Mouse (Mus musculus) heart, embryonic 12.5 days (tissue): ENCODE data around the gene Rab7. TPM values are rescaled to one million over a fixed set of nuclear protein-coding genes. Genes with fewer than 3 reads are reported as not detected.
A peak's percentile ranks its signal among the peaks of the same experiment; 100 is the strongest.
"Not testable (repeated sequence)": the region's sequence is repeated elsewhere in the genome, so short reads cannot be mapped to it uniquely, and the experiment has no call there.

ENCODE experiments used
- ATAC-seq: fragments of 200-750 bp; cut with Nextera tagmentation; 2 replicates; pipeline ENCODE4 v1.8.0; 2017; ENCODE audit warnings: moderate TSS enrichment, moderate library complexity; ENCODE audit not compliant: insufficient number of reproducible peaks, low FRiP score
- H3K27ac ChIP-seq: fragments of 300-500 bp; sonication (generic); 2 replicates; pipeline ENCODE4 v1.5.1; 2016; ENCODE audit warnings: mild to moderate bottlenecking, moderate library complexity; ENCODE audit not compliant: poor library complexity, severe bottlenecking
- H3K27me3 ChIP-seq: fragments of 300-500 bp; sonication (generic); replicated peaks from 2 replicates; pipeline ENCODE4 v1.6.1; 2016; ENCODE audit warnings: mild to moderate bottlenecking, moderate library complexity
- H3K36me3 ChIP-seq: fragments of 300-500 bp; sonication (generic); 2 replicates; pipeline ENCODE4 v1.6.1; 2016; ENCODE audit warnings: mild to moderate bottlenecking, moderate library complexity
- H3K4me1 ChIP-seq: fragments of 300-500 bp; sonication (generic); replicated peaks from 2 replicates; pipeline ENCODE4 v1.6.1; 2016; ENCODE audit warnings: mild to moderate bottlenecking
- H3K4me2 ChIP-seq: fragments of 300-500 bp; sonication (generic); 2 replicates; pipeline ENCODE4 v1.6.1; 2016; ENCODE audit warnings: mild to moderate bottlenecking, moderate library complexity
- H3K4me3 ChIP-seq: fragments of 300-500 bp; sonication (generic); 2 replicates; pipeline ENCODE4 v1.5.1; 2016; ENCODE audit warnings: mild to moderate bottlenecking
- H3K9ac ChIP-seq: fragments of 300-500 bp; sonication (generic); 2 replicates; pipeline ENCODE4 v1.6.1; 2016; ENCODE audit warnings: mild to moderate bottlenecking, moderate library complexity
- H3K9me3 ChIP-seq: fragments of 300-500 bp; sonication (generic); replicated peaks from 2 replicates; pipeline ENCODE4 v1.6.1; 2016; ENCODE audit warnings: mild to moderate bottlenecking, moderate library complexity
- WGBS: fragments of 180-500 bp; shearing (Covaris S2); methylation state at CpG from one replicate; pipeline ENCODE4 v1.1.7; 2016; 5-methylcytosine and 5-hydroxymethylcytosine counted together
- microRNA-seq: library from miRNA; unstranded; fragments of <30 nt; microRNA quantifications from one replicate; pipeline ENCODE4, GENCODE M21; 2017
- polyA plus RNA-seq: library from polyadenylated mRNA; unstranded; fragments of >200 nt; fragmentation: Nextera tagmentation; extraction: Ambion mirVana; gene quantifications from 2 replicates; pipeline ENCODE4 v1.2.1, GENCODE M21; 2016

The Rab7 gene
- polyA plus RNA-seq, 1 experiment from 2014 or later = 202 TPM

GRCm38 (mm10) chr6:87980374-87981029, 64.6 kb downstream of the Rab7 start:
- ATAC-seq = peak; percentile 63
- no peaks in the 10 kb centered on the region for H3K9me3 ChIP-seq
- peaks cover 19% of the 10 kb centered on the region for H3K36me3 ChIP-seq
- H3K4me3 ChIP-seq = peak overlapping the region; percentile 98
- peak overlapping the region; percentile 71 for H3K27ac ChIP-seq
- H3K4me2 ChIP-seq = peak overlapping the region; percentile 96
- H3K9ac ChIP-seq = peak overlapping the region; percentile 96
- under 1% methylated on average over 58 of the region's 66 CpGs for WGBS
- H3K4me1 ChIP-seq = peaks cover 14% of the 10 kb centered on the region
- H3K27me3 ChIP-seq = no peaks in the 10 kb centered on the region

- Histone ChIP-seq H3K9ac (no peak overlapping the region), H3K27me3 (no peaks in the 10 kb centered on the region), H3K9me3 (no peaks in the 10 kb centered on the region), H3K4me3 (no peak overlapping the region), H3K4me1 (peaks cover 14% of the 10 kb centered on the region), H3K36me3 (peaks cover 12% of the 10 kb centered on the region), H3K27ac (no peak overlapping the region), H3K4me2 (peak overlapping the region; percentile 96)
- ATAC-seq = no peak
- 72% methylated on average over 3 of the region's 3 CpGs for WGBS
Observed at GRCm38 (mm10) chr6:87979728-87980127, 65.3 kb downstream of the Rab7 start.

GRCm38 (mm10) chr6:87970041-87970440, 75.0 kb downstream of the Rab7 start:
- Histone ChIP-seq H3K36me3 (no peaks in the 10 kb centered on the region), H3K9me3 (no peaks in the 10 kb centered on the region), H3K27me3 (no peaks in the 10 kb centered on the region), H3K27ac (no peak overlapping the region), H3K4me3 (no peak overlapping the region), H3K4me1 (no peaks in the 10 kb centered on the region), H3K4me2 (no peak overlapping the region), H3K9ac (no peak overlapping the region)
- 18% methylated on average over 2 of the region's 2 CpGs for WGBS
- ATAC-seq = no peak

- not testable (repeated sequence) for H3K36me3 ChIP-seq, H3K4me3 ChIP-seq, ATAC-seq, H3K27ac ChIP-seq, H3K9ac ChIP-seq, H3K4me2 ChIP-seq, H3K27me3 ChIP-seq, H3K4me1 ChIP-seq
- WGBS = 57% methylated on average over 4 of the region's 4 CpGs
- peaks cover 17% of the 10 kb centered on the region for H3K9me3 ChIP-seq
Observed at GRCm38 (mm10) chr6:87962457-87962856, 82.6 kb downstream of the Rab7 start.

Small RNA genes lying within 50 kb of the gene (microRNA-seq; reads per million reads assigned to microRNA genes)
- gene Gm47286 = 2.6 reads per million, percentile 3 among the genes with 10 or more reads in this experiment

Other genes with a start within 250 kb of the Rab7 start
- gene Rab43, start 233.1 kb downstream of the Rab7 start, polyA plus RNA-seq = 8.1 and 8.5 TPM in 2 replicates
- gene Gm45140, start 209.5 kb downstream of the Rab7 start, polyA plus RNA-seq = 1.9 and 4.8 TPM in 2 replicates
- 29.1 and 32.7 TPM in 2 replicates for gene Isy1, start 206.5 kb downstream of the Rab7 start, polyA plus RNA-seq
- gene Cnbp, start 194.2 kb downstream of the Rab7 start, polyA plus RNA-seq = 767 and 777 TPM in 2 replicates
- 144 and 145 TPM in 2 replicates for gene Copg1, start 157.5 kb downstream of the Rab7 start, polyA plus RNA-seq
- 25.4 and 27.8 TPM in 2 replicates for gene Hmces, start 131.3 kb downstream of the Rab7 start, polyA plus RNA-seq
- gene H1fx, start 63.6 kb downstream of the Rab7 start, polyA plus RNA-seq = 32.6 and 34.0 TPM in 2 replicates
- gene Rpn1, start 39.2 kb upstream of the Rab7 start, polyA plus RNA-seq = 225 and 227 TPM in 2 replicates
- gene Gata2, start 148.6 kb upstream of the Rab7 start, polyA plus RNA-seq = 20.8 and 21.3 TPM in 2 replicates
- gene Dnajb8, start 177.0 kb upstream of the Rab7 start, polyA plus RNA-seq = not detected in 2 replicates